Mouse (Mus musculus) liver, adult 2 months (tissue): ENCODE results near the gene Fam114a1.

Source experiments
- CTCF ChIP-seq: fragments of 200-500 bp; IDR thresholded peaks from 2 replicates; pipeline ENCODE4 v1.5.1; 2011; ENCODE audit warnings: low read depth, low read length, control low read depth
- POLR2A ChIP-seq: fragments of 200-500 bp; IDR thresholded peaks from 2 replicates; pipeline ENCODE4 v1.6.1; 2011; ENCODE audit warnings: low read length, control low read depth; ENCODE audit not compliant: insufficient read depth; ENCODE audit errors: extremely low read depth

GRCm38 (mm10) chr5:65005251-65005650 is 35.4 kb downstream of the Fam114a1 start:
- no peak for TF ChIP-seq CTCF
- no peak for TF ChIP-seq POLR2A
